Mouse (Mus musculus) spleen, adult 2 months (tissue): Measurements from ENCODE around the gene Tmub2.
"Not testable (repeated sequence)": the region's sequence is repeated elsewhere in the genome, so short reads cannot be mapped to it uniquely, and the experiment has no call there.

Source experiments
- CTCF ChIP-seq: fragments of 200-500 bp; IDR thresholded peaks from 2 replicates; pipeline ENCODE4 v1.5.1; 2011; ENCODE audit warnings: mild to moderate bottlenecking, inconsistent platforms; ENCODE audit not compliant: insufficient read depth, insufficient read length, insufficient replicate concordance; ENCODE audit errors: extremely low read depth
- POLR2A ChIP-seq: fragments of 200-500 bp; IDR thresholded peaks from 2 replicates; pipeline ENCODE4 v1.6.1; 2011; ENCODE audit warnings: low read depth, low read length, inconsistent platforms

DNA sequence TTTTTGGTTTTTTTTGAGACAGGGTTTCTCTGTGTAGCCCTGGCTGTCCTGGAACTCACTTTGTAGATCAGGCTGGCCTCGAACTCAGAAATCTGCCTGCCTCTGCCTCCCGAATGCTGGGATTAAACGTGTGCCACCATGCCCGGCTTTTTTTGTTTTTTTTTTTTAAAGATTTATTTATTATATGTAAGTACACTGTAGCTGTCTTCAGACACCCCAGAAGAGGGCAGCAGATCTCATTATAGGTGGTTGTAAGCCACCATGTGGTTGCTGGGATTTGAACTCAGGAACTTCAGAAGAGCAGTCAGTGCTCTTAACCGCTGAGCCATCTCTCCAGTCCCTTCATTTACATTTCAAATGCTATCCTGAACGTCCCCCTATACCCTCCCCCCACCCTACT is 4.5 kb upstream of the Tmub2 start:
- not testable (repeated sequence) for TF ChIP-seq POLR2A, CTCF
